Mouse (Mus musculus): Measurements from ENCODE around the gene 2310007B03Rik. TPM values are rescaled to one million over a fixed set of nuclear protein-coding genes. Genes with fewer than 3 reads are reported as not detected.

Gene 2310007B03Rik
- total RNA-seq, 2 experiments from 2014 or later: not detected

- peak; percentile 99 for ATAC-seq (replicated peaks; ENCODE audit: poor library complexity, severe bottlenecking)
These were observed 45.9 kb downstream of the 2310007B03Rik start for GRCm38 (mm10) chr1:93114713-93115463.

- peak; percentile 36 for ATAC-seq (replicated peaks; ENCODE audit: poor library complexity, severe bottlenecking)
These were observed 58.0 kb downstream of the 2310007B03Rik start for GRCm38 (mm10) chr1:93102700-93103099.

GRCm38 (mm10) chr1:93101571-93102061 is 59.1 kb downstream of the 2310007B03Rik start, which contains the start of gene Kif1a:
Kif1a (minus strand) TSS chr1:93101951.
- ATAC-seq (replicated peaks; ENCODE audit: poor library complexity, severe bottlenecking): peak; percentile 9; the same call in 1 of the 2 replicates

Other genes with a start within 250 kb of the 2310007B03Rik start
- 11.6 and 12.7 TPM in 2 replicates for gene Capn10, start 226.6 kb downstream of the 2310007B03Rik start, total RNA-seq (2014; fragmentation: Nextera tagmentation)
- 8.1 and 9.2 TPM in 2 replicates for gene Capn10, start 226.6 kb downstream of the 2310007B03Rik start, total RNA-seq (2017)
- gene Gpr35, start 210.1 kb downstream of the 2310007B03Rik start, total RNA-seq (2014; fragmentation: Nextera tagmentation): 0.58 TPM in 1 of 2 replicates, not detected in the other
- gene Gpr35, start 210.1 kb downstream of the 2310007B03Rik start, total RNA-seq (2017): 0.04 and 0.26 TPM in 2 replicates
- gene Aqp12, start 154.6 kb downstream of the 2310007B03Rik start, total RNA-seq (2014; fragmentation: Nextera tagmentation): not detected in 2 replicates
- gene Aqp12, start 154.6 kb downstream of the 2310007B03Rik start, total RNA-seq (2017): not detected in 2 replicates
- gene Kif1a, start 59.0 kb downstream of the 2310007B03Rik start, total RNA-seq (2014; fragmentation: Nextera tagmentation): not detected in 2 replicates
- gene Kif1a, start 59.0 kb downstream of the 2310007B03Rik start, total RNA-seq (2017): not detected in 2 replicates
- gene Agxt, start 25.7 kb downstream of the 2310007B03Rik start, total RNA-seq (2014; fragmentation: Nextera tagmentation): not detected in 2 replicates
- not detected in 2 replicates for gene Agxt, start 25.7 kb downstream of the 2310007B03Rik start, total RNA-seq (2017)
- not detected in 2 replicates for gene Crocc2, start 7.8 kb upstream of the 2310007B03Rik start, total RNA-seq (2014; fragmentation: Nextera tagmentation)
- not detected in 2 replicates for gene Crocc2, start 7.8 kb upstream of the 2310007B03Rik start, total RNA-seq (2017)
- 0.30 and 0.70 TPM in 2 replicates for gene Sned1, start 74.9 kb upstream of the 2310007B03Rik start, total RNA-seq (2014; fragmentation: Nextera tagmentation)
- 0.05 and 0.13 TPM in 2 replicates for gene Sned1, start 74.9 kb upstream of the 2310007B03Rik start, total RNA-seq (2017)
- gene Mterf4, start 145.0 kb upstream of the 2310007B03Rik start, total RNA-seq (2014; fragmentation: Nextera tagmentation): 15.1 and 19.0 TPM in 2 replicates
- gene Mterf4, start 145.0 kb upstream of the 2310007B03Rik start, total RNA-seq (2017): 13.3 and 22.9 TPM in 2 replicates
- gene Ppp1r7, start 181.9 kb upstream of the 2310007B03Rik start, total RNA-seq (2014; fragmentation: Nextera tagmentation): 8.1 and 40.0 TPM in 2 replicates
- gene Ppp1r7, start 181.9 kb upstream of the 2310007B03Rik start, total RNA-seq (2017): 21.3 and 29.2 TPM in 2 replicates
- 12.7 and 22.0 TPM in 2 replicates for gene Pask, start 182.5 kb upstream of the 2310007B03Rik start, total RNA-seq (2014; fragmentation: Nextera tagmentation)
- gene Pask, start 182.5 kb upstream of the 2310007B03Rik start, total RNA-seq (2017): 10.0 and 13.1 TPM in 2 replicates
- 0.43 TPM in 1 of 2 replicates, not detected in the other for gene Ano7, start 213.0 kb upstream of the 2310007B03Rik start, total RNA-seq (2014; fragmentation: Nextera tagmentation)
- gene Ano7, start 213.0 kb upstream of the 2310007B03Rik start, total RNA-seq (2017): 0.99 TPM in 1 of 2 replicates, not detected in the other